Mouse (Mus musculus): Measurements from ENCODE around the gene Gm3278. TPM values are rescaled to one million over a fixed set of nuclear protein-coding genes. Genes with fewer than 3 reads are reported as not detected.
A peak's percentile ranks its signal among the peaks of the same experiment; 100 is the strongest.
"Not testable (repeated sequence)": the region's sequence is repeated elsewhere in the genome, so short reads cannot be mapped to it uniquely, and the experiment has no call there.

Gene Gm3278
- total RNA-seq (2021), result not detected
- long read RNA-seq, experiment 1, result 0 reads
- long read RNA-seq, experiment 2, result 0 reads

DNA sequence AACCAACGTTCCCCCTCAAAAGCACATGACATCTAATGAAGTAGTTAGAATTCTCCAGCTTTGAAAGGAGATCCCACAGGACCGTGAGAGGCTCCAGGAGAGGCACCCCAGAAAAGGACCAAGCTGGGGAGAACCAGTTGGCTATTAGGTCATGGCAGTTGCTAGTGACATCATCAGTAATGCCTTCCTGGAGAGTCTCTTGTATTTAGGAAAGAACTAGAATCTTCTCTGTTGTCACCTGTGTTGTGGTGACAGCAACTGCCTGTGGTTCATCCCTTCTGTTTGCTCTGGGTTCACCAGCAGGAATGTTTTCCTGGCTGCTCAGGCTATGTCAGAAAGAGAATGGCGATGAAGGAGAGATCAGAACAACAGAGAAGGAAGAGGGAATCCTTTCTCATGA, at the start of gene Gm3278:
Gene Gm3278, plus strand, starts transcription at position 301 of the 400 bp plus-strand sequence.
- DNase-seq (ENCODE audit: low spot score in 2 of 2), result not testable (repeated sequence)

DNA sequence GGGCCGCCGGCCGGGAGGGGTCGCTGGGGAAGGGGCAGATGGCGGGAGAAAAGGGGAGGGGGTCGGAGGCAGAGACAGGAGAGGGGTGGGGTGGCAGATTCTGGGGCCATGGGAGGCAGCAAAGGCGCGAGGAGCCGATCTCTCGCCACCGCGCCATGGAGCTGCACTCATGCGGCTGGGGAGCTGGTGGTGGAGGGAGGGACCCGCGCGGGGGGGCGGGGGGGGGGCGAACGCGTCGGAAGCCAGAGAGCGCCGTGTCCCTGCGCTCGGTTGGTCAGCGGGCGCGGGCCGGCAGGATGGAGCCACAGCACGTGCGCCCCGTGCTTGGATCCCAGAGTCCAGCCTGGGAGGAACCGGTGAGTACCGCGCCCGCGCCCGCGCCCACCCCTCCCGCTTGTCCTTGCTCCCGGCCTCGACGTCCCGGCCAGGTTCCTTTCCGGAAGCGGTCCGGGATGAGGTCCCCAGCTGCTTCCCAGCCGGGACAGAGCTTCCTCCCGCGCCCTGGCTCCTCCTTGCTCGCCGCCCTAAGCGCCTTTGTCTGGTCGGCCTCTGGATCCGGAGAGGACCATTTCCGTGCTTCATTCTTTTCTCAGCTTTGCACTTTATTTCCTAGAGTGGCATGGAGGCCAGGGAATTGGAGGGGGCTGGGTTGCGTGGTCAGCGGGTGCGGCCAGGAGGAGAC, 36.8 kb upstream of the Gm3278 start, which contains the start of gene Gm3264:
Gene Gm3264, plus strand, starts transcription at position 278 of the 682 bp plus-strand sequence.
- peak in 1 of 2 experiments; percentile 1 for DNase-seq (ENCODE audit: low spot score in 2 of 2)

Other genes starting within 250 kb of the Gm3278 start
- not detected for gene Gm3239, start 228.2 kb upstream of the Gm3278 start, total RNA-seq (2021)
- gene Gm7876, start 183.2 kb upstream of the Gm3278 start, total RNA-seq (2021), result not detected
- gene Gm3252, start 165.6 kb upstream of the Gm3278 start, total RNA-seq (2021), result not detected
- not detected for gene Gm9602, start 116.1 kb upstream of the Gm3278 start, total RNA-seq (2021)
- not detected for gene Gm3269, start 54.3 kb upstream of the Gm3278 start, total RNA-seq (2021)
- 1 to 10 TPM in 1 of 2 experiments, under 1 TPM in 1; 0.81 to 2.7 TPM for gene Gm3264, start 36.8 kb upstream of the Gm3278 start, total RNA-seq (2021)
- gene Gm8297, start 91.5 kb downstream of the Gm3278 start, total RNA-seq (2021), result not detected
- gene Gm3298, start 123.5 kb downstream of the Gm3278 start, total RNA-seq (2021), result not detected
- not detected for gene 4930555G01Rik, start 158.2 kb downstream of the Gm3278 start, total RNA-seq (2021)
- under 1 TPM; 0.45 to 0.68 TPM for gene Gm8281, start 178.6 kb downstream of the Gm3278 start, total RNA-seq (2021)
- gene Gm8279, start 239.1 kb downstream of the Gm3278 start, total RNA-seq (2021), result not detected

Measured in adrenal gland, postnatal 4 days (tissue).